Mouse (Mus musculus): ENCODE data around the gene Lce1g.

Gene Lce1g

GRCm38 (mm10) chr3:92752238-92752637 is at the start of gene Lce1g:
Gene Lce1g (minus strand): TSS chr3:92752338.
- no peak for DNase-seq

GRCm38 (mm10) chr3:92790414-92790813 is 38.3 kb upstream of the Lce1g start, which contains the start of gene Lce1j:
Gene Lce1j (minus strand): TSS chr3:92790514.
- no peak for DNase-seq

DNA sequence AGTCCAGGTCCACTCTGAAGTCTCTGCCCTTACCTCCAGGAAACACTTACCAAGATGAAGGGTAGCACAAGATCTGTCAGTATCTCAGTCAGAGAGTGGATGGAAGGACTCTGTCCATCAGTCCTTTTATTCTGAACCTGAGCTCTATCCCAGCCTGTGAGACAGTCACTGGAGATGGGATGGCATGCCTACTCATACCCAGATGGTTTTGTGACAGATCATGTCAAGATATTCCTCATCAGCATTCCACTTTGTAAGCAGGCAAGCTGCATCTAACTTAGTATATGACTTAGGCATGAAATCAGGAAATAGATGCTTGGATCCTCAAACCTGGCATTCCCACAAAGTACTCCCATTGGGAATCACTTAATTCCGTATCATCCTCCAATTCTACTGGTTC is 26.7 kb upstream of the Lce1g start, which contains the start of gene Lce1i:
TSS of gene Lce1i (minus strand) at position 101 of the 400 bp plus-strand sequence.
- no peak for DNase-seq

DNA sequence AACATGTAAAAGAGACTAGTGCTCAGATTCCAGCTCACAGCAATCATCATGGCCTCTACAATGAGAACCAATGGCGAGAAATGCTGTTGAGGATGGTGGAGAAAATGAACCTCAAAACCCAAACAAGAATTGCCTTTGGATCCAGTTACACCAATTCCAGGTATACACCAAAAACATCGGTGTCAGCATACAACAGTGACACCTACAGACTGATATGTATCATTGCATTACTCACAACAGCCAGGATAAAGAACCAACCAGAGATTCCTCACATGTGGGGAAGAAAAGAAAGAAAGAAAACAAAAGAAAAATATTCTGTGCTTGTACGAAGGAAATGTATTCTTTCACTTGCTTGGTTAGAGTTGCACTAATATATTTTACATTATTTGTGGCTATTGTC is 19.4 kb upstream of the Lce1g start:
- no peak for DNase-seq

- DNase-seq, result no peak
These were observed 12.8 kb upstream of the Lce1g start, which contains the start of gene Lce1h for GRCm38 (mm10) chr3:92764965-92765364. Gene Lce1h (minus strand): TSS chr3:92765065.

- DNase-seq, result no peak
These were observed 1.1 kb upstream of the Lce1g start for GRCm38 (mm10) chr3:92753197-92753596.

DNA sequence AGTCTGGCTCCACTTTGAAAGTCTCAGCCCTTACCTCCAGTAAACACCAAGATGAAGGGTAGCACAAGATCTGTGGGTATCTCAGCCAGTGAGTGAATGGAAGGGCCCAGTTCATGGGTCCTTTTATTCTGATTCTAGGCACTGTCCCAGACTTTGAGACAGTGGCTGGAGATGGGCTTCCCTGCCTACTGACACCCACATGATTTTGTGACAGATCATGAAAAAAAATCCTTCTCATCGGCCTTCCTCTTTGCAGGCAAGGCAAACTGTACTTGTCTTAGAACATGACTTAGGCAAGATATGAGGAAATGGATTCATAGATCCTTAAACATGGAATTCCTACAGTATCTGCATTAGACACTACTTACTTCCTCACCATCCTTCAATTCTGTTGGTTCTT is 13.1 kb downstream of the Lce1g start, which contains the start of gene Gm38119:
TSS of gene Gm38119 (minus strand) at position 101 of the 400 bp plus-strand sequence.
- no peak for DNase-seq

DNA sequence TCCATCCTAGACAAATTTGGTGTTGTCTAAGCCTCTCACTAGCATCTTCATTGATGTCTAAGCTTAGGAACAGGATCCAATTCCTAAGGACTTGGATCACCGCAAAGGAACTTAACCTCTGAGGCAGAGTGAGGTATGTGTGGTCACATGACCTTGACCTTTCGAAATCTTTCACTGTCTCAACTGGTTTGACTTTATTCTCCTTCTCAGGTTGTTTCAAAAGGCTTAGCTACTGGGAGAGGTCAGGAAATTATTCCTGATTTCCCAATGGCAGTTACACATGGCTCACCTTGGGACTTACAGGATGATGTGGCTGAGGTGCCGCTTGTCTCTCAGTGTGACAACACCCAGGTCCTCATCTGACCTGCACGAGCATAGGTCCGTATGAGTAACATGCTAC is 29.5 kb downstream of the Lce1g start:
- no peak for DNase-seq

- DNase-seq, result no peak
These were observed 31.9 kb downstream of the Lce1g start, which contains the start of gene Lce1f for GRCm38 (mm10) chr3:92720250-92720649. Gene Lce1f (minus strand): TSS chr3:92720350.

GRCm38 (mm10) chr3:92715122-92715521 is 37.0 kb downstream of the Lce1g start:
- DNase-seq, result no peak

GRCm38 (mm10) chr3:92708974-92709373 is 43.2 kb downstream of the Lce1g start, which contains the start of gene Lce1e:
Gene Lce1e (minus strand): TSS chr3:92709074.
- DNase-seq, result no peak
